Mouse (Mus musculus) adrenal gland, postnatal 25 days (tissue): Measurements from ENCODE around the gene Tgfb3. TPM values are rescaled to one million over a fixed set of nuclear protein-coding genes. Genes with fewer than 3 reads are reported as not detected.

Experiments
- DNase-seq: peaks from one replicate; pipeline ENCODE4 v3.0.0; 2021; ENCODE audit warnings: mixed read lengths
- long read RNA-seq: library from polyadenylated mRNA; stranded (forward); transcript quantifications from one replicate; pipeline ENCODE4 v2.0.0, GENCODE M21; 2021
- total RNA-seq: library from RNA; stranded (reverse); gene quantifications from 2 replicates; pipeline ENCODE4 v1.2.3, GENCODE M21; 2021

Tgfb3 gene
- 7.6 and 9.5 TPM in 2 replicates for total RNA-seq
- long read RNA-seq, partial matches to known transcripts, result 0 of 7 reads
- long read RNA-seq, other reads (novel, unspliced or antisense), result 3 of 7 reads

DNA sequence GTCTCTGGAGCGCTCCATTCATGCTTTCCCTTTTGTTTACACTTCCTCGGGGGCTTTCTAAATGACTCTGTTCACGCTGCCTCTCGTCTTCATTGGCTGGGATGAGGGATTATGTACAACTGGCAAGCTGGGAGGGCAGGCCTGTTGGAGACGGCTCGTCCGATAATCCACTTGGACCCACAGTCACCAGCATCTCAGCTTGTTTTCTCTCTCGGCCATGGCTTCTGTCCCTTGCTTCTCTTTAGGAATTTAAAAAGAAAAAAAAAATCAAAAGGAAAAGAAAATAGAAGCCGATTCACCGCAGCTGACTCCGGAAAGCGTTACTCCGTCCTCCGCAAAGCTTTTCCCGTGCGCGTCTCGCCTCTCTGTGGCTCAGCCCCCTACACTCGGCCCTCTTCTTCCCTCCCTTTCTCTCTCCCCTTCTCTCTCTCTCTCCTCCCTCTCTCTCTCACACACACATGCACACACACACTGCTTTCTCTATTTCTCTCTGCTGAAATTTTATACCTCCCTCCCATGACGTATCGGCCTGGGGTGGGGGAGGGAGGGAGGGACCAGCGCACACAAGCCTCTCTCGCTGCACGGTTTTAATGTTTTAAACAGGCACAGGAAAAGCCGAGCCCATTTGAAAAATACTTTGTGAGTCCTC, at the start of gene Tgfb3:
TSS of gene Tgfb3 (minus strand) at position 489 of the 649 bp plus-strand sequence.
- DNase-seq, result peak; percentile 24

DNA sequence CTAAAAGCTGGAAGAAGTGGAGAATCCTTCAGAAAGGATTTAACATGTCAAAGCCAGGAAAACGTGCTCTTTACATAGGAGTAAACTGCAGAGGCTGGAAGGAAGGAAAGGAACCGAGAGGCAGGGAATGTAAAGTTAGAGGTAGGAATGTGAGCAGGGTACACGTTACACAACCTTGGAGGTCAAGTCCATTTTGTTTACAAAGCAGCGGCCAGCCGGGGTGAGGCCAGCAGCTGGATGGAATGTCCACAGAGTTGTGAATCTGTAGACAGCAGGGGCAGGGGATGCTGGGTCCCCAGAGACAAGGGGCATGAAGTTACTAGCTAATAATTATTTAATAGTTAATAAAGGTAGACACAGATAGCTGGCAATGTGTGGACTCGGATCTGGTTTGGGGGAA, 49.3 kb upstream of the Tgfb3 start:
- DNase-seq, result peak; percentile 41

DNA sequence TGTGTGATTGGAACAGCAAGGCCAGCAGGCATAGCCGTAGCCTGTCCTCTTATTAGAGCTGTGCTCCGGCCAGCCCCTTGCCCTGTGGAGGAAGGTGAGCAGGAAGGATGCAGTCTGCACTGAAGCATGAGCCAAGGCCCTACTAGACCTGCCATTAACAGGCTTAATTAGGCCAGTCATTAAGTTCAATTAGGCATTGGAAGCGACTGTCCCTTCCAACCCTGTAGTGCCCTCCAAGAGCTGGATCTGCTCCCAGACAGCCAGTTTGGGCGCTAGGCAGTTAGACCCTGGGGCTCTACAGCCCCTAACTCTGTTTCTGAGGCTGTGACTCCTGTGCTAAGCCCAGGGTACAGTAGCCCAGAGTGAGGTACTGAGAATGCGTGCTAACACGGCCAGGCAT, 45.2 kb upstream of the Tgfb3 start:
- DNase-seq, result no peak

DNA sequence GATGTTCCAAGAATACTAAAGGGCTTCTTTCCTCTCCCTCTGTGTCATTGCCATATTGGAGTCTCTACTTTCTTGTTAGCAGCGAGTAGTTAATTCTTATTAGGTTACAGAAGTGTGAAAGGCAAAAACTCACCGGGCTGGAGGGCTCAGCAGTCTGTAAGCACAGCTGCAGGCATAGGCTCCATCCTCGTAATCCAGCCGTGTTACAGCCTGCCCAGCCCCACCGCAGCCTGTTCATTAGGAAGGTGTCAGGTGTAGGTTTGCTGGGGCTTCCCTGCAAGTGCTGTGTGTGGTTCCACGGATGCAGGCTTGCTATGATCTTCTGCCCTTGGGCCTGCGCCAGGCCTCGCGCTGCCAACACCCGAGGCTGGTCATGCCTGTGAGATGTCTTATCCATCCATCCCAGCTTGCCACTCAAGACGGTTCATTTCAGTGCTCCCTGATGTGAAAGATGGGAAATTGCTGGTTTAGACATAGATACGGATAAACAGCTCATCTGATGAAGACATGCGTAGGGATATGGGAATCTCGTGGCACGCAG, 37.5 kb upstream of the Tgfb3 start:
- DNase-seq, result no peak

DNA sequence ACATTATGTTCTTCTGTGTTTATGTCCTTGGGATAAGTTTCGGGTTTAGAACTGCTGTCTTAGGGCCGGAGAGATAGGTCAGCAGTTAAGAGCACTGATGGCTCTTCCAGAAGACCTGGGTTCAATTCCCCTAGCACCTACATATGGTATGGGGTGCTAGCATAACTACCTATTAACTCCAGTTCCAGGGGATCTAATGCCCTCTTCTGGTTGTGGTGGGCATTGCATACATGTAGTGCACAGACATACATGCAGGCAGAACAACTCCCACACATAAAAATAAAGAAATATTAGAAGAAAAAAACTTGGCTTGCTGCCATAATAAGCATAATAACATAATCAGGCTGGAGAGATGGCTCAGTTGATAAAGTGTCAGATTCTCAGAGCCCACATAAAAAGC, 31.8 kb upstream of the Tgfb3 start:
- no peak for DNase-seq

DNA sequence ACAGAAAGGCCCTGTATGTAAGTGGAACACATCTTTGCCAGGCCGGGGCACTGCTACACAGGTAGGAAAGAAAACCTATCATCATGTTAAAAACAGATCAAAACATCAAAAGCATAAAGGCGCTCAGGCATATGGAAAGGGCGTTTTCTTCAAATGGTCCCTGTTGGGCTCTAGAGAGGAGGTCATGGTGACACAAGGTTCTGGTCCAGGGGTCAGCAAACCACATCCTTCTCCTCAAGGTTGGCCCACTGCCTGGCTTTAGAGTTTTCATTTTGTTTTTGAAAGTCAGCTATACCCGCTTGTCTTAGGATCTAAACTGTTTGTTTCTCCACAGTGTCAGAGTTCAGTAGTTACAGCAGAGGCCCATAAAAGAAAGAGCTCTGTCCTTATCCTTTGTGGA, 30.7 kb upstream of the Tgfb3 start:
- no peak for DNase-seq

DNA sequence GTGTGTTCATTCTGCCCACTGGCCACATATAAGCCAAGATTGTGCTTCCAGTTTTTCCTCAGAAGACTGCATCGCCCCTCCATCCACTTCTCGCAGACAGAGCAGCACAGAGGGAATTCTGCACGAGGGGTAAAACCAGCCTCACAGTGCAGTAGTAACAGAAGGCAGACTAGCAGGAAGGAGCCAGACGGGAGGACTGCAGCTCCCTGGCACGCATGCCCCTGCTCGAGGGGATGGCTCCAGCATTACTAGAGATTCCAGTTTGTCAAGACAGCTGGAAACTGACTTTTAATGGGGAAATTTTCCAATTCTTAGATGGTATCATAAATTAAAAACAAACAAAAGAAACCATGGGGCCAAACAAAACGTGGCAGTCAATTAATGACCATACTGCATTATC, 28.8 kb upstream of the Tgfb3 start:
- no peak for DNase-seq

DNA sequence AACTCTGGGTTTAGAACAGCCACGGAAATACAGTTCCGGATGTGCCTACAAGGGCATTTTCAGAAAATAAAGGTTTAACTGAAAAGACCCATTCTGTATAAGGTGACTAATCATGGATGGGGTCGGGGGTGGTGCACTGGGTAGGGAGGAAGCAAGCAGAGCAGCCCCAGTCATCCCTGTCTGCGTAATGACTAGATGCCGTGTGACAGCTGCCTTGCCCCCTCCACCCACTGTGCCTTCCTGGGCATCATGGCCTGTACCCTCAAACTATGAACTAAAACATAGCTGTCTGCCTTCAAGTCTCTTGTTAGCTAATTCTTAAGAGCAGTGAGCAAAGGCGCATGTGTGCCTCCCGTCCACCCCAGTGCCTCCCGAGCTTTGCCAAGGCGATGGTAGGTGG, 27.2 kb upstream of the Tgfb3 start:
- DNase-seq, result no peak

DNA sequence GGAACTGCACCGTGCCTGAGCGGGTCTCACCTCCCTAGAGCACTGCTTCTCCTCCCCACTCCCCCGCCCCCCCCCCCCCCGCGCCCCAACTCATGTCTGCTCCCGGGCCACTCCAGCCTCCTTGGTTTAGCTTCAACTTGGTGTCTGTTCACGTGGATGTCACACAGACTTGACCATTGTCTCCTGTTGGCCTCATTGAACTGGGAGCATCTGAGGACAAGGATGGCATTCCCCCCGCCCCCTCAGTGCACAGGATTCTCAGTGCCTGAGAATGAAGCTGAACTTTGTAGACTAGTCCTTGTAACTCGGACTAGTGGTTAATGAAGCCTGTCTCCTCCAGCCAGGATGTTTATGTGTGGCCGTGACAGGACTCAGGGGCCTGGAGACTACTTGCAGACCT, 26.7 kb upstream of the Tgfb3 start:
- DNase-seq, result no peak

DNA sequence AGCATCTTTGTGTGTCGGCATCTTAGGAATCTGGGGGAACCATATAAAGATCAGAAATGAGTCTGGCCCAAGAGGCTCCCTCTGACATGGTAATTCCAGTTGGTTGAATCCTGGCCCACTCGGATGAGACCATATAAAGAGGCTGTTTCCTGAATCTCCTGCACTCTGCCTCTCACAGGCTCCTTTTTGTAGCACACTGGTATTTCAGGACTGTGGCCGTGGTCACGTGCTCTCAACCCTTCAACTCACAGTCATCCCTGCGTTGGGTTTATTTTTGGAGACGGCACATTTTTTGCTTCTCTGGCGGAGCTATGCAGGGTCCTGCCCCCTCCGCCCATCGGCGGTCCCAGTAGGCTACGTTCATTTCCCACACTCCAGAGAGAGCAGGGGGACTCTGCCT, 25.5 kb upstream of the Tgfb3 start:
- DNase-seq, result no peak

DNA sequence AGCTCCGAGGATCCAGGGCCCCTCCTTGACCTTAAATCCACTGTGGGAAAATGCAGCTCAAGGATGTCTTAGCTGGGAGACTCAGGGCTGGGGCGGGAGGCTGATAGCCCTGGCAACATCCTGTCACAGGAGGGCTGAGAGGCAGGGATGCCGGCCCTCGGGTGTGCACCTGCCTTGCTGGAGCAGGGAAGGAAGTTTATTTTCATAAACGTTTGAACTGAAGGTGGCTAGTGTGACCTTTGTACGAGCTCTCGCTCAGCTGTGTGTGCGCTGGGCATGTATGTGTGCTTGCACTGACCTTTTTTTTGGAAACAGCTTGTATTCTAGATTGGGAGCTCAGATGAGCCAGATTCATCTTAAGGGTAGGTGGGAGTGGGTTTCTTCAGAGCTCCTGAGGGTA, 25.0 kb upstream of the Tgfb3 start:
- DNase-seq, result no peak

DNA sequence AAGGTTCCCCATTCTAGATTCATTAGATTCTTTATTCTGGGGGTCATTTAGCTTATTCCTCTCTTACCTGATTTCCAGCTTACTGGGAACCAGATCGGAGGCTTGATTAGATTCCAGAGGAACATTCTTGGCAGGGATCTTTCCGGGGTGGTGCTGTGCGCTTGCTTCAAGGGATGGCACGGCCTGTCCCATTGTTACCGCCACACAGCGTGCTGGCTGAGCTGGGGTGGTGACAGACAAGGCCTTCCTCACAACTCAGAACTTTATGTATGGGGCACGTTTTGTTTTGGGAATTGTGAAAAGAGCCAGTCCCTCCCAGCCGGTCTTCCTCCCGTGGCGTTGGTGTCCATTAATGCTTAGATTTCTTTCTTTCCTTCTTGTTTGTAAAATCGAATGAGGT, 24.6 kb upstream of the Tgfb3 start:
- no peak for DNase-seq

DNA sequence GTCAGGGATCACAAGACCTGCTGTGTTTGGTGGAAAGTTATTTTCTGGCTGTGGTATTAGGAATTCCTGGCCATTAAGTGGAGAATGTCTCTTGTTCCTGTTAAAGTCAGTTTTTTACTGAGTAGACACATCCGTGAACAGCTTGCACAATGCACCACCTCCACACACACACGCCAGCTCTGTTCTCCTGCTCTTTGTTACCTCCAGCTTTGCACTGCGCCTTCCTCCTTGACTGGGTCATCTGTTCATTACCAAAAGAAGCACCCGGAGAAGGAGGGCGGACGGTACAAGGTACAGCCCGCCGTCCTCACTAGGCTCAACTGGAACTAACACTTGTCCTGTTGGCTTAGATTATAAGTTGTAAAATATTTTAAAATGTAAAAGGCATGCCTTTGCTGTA, 23.8 kb upstream of the Tgfb3 start:
- DNase-seq, result no peak

DNA sequence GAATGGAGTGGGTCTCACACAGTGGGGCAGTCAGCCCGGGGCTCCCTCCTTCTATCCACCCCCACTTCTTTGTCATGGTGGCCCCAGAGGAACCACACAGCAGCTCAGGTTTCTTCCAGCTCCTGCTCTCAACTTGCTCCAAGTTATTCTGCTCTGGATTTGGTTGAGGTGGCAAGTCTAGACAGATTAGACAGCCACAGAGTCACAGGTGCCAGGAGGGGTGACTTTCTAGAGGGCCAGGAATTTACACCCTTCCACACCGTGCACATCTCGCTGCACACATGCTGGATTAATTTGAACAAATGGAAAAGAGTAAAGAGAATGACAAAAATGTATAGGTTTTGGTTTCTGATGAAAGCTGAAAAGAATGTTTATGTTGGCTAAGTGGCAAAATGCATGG, 21.9 kb upstream of the Tgfb3 start:
- DNase-seq, result no peak

DNA sequence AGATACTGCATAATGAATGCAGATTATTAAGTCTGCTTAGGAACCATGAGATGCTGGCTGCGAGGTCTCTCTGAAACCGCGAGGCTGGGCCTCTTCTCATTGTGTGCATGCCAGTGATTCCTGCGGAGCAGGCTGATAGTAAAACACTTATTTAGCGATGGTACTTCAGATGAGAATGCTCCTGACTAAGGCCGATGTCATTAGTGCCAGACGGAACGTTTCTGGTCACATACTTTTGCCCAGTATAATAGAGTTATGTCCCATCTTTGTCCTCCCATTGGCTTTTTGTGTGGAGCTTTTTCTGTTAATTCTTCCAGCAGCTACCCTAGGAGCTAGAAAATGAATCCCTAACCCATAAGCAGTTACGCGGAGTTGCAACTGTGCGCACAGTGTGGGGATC, 18.9 kb upstream of the Tgfb3 start:
- no peak for DNase-seq

DNA sequence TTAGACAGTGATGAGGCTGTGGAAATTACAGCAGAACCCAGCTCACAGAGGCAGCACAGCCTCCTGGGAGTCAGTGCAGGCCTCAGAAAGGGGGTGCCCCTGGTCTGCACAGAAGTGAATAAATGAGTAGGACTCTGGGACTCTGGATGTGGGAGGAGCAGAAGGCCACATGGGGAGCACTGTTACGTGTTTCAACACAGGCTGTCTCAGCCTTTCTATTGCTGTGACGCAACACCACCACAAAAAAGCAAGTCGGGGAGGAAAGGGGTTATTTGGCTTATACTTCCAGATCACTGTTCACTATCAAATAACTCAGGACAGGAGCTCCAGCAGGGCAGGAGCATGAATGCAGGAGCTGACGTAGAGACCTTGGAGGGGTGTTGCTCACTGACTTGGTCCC, 17.0 kb upstream of the Tgfb3 start:
- DNase-seq, result no peak

DNA sequence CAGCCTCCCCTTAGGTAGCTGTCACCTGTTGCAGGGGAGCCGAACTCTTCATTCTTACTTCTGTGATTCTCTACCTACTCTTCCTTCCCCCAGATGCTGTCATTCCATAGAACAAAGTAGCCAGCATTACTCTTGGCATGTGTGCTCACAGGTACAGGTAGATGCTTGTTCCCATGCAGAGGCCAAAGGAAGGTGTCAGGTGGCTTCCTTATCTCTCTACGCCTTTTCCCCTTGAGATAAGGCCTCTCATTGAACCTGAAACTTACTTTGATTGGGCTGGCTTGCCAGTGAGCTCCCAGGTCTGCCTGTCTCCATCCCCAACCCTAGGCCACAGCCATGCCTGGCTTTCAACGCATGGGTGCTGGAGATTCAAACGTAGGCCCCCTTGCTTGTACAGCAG, 15.2 kb upstream of the Tgfb3 start:
- no peak for DNase-seq

DNA sequence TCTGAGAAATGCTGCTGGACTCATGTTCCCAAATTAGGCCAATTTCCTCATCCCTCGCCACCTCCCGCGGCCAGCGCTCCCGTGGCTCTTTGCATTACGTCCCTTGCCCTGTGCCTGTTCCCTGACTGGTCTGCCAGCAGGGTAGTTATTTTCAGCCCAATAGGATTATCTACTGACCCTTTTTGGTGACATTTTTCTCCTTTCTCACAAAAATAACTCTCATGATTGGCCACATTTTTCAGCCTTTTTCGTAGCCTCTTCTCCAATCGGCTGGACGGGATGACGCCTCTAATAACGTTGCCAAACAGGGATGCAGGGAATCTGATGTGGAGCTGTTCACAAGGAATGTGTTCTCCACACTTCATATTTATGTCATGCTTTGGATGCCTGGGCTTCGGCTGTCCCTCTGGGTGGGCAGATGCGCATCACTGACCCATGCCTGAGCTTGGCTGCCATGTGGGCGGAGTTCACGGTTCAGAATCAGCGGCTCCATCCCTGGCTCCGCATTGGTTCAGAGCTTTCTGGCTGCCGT, 12.8 kb upstream of the Tgfb3 start:
- no peak for DNase-seq

DNA sequence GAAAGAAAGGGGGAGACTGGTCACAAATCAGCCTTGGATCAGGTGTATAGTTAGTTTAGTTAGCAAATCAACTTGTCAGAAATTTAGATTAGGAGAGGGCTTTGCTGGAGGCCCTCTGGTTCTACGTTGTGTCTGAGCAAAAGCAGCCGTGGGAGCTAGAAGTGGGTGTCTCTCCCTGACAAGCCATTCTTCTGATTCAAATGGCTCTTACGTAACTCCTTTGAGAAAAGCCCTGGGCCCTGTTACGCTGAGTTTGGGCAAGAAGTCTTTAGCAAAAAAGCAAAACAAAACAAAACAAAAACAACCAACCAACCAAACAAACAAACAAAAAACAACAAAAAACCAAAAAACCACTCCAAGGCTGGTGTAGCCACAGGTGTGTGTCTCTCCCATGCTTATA, 11.9 kb upstream of the Tgfb3 start:
- no peak for DNase-seq

DNA sequence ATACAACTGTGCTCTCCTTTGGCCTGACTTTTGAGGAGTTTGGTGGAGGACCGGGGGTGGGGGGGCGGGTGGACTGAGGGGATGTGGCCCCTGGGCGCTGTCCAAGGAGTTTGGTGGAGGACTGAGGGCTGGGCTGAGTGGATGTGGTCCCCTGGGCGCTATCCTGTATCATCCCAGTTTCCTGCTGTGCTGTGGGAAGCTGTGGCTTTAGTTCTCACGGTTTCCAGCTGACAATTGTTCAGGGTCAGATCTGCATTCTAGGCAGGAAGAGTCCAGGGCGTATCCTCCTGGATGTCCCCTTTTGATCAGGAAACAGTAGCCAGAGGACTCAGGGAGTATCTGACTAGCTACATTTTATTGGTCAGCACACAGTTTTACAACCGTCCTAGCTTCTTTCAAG, 9.2 kb upstream of the Tgfb3 start:
- peak; percentile 16 for DNase-seq

DNA sequence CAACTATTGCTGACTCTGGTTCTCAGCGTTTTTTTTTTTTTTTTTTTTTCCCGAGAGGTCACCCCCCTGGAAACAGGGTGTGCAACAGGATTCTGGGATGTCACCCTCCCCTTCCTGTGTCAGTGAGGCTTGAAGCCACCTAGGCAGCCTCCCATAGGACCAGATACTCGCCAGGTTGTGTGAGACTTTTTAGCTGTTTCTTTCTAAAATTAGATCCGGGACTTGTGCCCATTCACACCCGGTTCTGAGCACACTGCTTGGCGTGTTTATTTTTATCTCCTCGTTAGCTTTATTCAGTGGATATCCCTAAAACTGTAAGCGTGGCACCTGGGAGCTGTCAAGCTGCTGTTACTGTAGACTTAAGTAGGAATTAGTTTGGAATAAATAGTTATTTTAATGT, 7.7 kb upstream of the Tgfb3 start:
- no peak for DNase-seq

DNA sequence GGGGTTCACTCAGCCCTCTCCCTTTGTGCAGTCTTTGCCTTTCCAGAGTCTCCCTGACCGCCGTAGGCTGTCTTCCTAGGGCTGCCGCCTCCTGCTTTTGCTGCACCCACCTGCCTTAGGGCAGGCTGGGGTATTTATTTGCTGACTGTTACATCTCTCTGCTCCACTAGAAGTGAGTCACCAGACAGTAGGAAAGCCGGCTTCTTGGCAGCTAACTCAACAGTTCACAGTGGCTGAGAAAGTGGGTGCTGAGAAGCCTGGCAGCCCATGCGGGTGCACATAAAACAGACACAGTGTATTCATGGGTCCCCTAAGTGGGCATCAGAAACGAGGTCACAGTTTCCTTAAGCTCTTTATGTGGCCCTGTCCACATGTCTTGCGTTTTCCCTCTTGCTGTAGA, 7.0 kb upstream of the Tgfb3 start:
- DNase-seq, result no peak

DNA sequence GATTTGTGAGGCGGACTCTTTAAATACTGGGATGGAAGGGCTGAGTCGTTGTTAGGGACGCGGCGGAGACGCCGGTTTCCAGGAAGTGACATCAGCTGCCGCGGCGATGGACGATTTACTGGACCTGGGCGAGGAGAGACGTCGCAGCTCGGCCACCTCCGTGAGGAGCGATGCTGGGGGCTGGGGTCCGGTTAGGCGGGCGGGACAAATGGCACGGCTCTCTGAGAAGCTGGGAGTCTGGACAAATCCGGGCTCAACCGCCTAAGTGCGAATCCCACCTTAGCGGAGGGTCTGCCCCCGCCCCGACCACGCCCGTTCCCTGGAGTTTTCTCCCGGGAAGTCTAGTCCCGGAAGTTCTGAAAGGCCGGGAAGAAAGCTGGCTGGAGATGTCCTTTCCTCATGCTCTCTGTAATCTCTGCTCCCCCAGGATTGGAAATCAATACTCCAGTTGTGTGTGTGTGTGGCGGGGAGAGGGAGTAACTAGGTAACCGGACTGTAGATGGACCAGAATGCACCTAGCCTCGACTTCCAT, 3.7 kb upstream of the Tgfb3 start, which contains the start of gene Ift43:
TSS of gene Ift43 (plus strand) at position 61 of the 532 bp plus-strand sequence.
- peak; percentile 84 for DNase-seq

DNA sequence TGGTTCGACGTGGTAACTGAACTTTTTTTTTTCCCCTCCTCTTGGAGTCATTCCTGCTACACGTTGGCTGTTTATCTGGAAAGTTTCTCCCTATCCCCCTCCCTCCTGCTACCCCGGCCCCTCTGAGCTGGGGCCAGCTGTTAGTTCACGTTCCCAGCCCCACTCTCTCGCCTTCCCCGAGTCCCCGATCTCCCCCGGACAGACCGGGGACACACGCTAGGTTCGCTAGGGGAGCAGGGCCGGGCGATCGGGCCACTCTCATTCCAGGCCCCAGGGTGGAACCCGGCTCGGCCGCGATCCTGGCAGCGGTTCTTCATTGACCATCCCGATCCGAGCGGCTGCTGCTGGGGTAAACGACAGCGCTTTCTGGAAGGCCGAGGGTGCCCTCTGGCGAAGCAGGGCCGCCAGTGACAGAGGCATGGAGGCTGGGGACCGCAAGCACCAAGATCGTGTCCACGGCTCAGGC, 394 bp upstream of the Tgfb3 start:
- DNase-seq, result peak; percentile 93
